Mouse (Mus musculus) R1 (cell line): Measurements from ENCODE around the gene Clk1.

Experiments
- DNase-seq: peaks from one replicate; pipeline ENCODE4 v3.0.0-alpha.2; 2018; ENCODE audit warnings: low read depth, low spot score

Gene Clk1

DNA sequence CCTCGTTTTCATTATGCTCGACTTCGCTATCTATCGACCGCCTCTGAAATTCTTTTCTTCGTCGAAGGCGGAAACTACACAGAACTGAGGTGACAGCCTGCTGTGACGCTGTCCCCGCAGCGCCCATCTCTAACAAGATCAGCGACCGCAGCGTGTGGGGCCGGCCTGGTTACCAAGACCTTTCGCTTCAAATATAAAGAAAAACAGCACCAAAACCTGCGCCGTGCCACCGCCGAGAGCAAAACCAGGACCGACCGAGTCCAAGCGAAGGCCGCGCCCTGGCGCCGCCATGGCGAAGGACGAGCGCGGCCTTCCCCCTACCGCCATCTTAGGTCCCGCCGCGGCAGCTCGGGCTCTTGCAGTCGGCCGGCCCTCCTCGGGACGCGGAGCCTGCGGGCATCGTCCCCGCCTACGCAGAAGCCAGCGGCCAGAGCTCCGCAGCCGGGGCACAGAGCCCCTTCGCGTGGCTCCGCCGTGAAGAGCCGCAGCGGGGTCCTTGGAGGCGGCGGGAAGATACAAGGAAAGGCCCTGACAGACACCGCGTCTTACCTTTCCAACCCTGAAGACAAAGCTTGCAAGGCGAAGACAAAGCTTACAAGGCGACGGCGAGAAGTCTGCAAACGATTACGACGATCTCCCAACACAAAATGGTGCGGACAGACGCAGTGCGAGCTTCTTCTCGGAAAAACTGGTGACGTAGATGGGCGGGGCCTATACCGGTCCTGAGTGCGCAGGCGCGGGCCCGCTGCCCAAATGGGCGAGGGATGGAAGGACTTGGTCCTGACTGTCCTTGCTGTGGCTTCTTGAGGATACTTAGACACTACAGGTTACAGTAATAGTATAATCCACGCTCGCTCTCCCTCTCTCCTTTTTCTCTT is at the start of gene Clk1:
Clk1 (minus strand) TSS at position 696 of the 878 bp plus-strand sequence.
- DNase-seq: peak; percentile 92

DNA sequence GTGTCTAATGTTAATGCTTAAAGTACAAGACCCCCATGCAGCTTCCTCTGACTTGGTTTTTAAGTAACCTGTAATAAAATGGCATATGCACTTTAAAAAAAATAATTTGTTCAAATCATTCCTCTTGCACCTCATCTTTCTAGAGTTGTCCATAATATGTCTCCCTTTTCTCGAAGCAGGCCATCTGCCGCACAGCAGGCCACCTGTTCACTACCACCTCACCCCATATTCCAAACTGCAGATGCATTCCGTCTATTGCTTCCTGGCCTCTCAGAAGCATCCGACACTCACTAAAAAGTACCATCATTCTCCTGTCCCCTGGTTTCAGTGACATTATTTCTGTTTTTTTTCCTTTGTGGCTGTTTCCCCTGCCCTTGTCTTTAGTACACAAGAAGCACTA is 41.7 kb upstream of the Clk1 start:
- DNase-seq: no peak

DNA sequence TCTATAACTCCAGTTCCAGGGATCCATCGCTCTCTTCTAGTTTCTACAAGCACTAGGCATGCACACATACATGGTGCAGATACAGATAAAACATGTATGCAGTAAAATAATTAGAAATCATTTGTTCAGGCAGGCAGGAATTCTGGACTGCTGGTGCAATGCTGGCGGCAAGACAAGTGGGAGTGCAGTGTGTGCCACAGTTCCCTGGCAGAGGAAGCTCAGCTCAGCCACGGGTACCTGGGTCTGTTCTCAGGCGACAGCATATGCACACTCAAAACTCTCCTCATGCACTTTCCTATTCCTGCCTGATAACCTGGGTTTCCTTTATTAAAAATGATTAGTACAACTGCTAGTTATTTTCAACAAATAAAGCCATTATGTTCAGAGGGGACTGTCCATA is 41.2 kb upstream of the Clk1 start:
- no peak for DNase-seq

DNA sequence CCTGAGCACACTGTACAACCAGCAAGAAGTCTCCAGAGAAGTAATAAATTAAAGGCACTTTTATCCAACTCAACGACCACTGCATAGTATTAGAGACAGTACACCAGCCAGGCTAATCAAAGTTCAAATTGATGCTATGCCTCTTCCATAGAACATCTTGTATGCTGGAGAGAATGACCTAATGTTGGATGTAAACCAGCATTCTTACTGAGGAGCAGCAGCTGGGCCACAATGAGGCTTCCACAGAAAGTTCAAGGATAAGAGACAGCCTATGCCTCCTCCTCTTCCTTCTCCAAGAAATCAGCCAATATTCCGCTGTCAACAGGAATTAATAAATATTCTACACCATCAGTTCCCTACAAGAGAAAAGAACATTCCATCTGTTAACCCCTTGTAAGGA is 40.1 kb upstream of the Clk1 start:
- no peak for DNase-seq

DNA sequence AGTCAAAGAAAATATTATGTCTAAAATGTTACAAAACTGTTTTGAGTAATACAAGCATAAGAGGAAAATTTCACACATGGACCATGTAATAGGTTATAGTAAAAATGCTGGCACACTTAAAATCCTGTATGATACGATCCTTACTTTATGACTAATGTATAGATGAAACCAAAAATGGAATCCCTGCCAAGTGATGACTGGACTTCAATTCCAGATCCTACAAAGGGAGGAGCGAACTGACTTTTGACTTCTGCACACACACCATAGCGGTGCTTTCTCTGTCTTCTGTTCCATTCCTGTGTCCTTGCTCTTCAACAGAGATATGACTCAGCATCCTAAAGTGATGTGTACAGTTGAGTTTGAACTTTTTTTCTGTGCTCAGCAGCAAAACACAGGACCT is 36.7 kb upstream of the Clk1 start:
- no peak for DNase-seq

DNA sequence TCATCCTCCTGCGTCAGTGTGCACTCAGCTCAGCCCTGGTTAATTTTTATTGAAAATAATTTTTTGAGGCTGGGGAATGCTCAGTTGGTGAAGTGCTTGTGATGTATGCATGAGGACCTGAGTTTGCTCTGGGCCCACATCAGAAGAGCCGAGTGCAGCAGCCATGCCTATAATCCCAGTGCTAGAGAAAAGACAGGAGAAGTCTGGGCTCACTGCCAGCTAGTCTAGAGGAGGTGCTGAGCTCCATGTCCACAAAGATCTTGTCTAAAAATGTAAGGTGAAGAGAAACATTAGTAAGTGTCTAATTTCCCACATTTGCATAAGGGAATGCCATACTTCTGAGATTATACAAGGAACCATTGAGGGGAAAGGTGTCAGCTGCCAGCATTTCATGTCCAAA is 35.0 kb upstream of the Clk1 start:
- DNase-seq: no peak

DNA sequence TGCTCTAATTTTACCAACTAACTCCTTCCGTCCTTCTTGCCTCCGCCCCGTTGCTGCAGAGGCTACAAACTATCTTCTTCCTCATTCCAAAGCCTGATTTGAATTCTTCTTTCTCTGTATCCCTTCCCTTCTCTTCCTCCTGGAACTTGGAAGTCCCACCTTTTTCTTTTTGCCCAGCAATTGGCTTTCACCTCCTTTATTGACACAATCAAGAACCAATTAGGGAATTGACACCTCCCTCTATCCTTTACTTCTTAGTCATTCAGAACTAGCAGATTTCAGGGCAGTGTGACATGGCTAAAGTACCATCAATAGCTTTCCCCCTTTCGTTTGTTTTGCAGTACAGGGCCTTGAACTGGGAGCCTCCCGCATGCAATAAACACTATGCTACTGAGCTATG is 34.3 kb upstream of the Clk1 start:
- DNase-seq: peak; percentile 79

DNA sequence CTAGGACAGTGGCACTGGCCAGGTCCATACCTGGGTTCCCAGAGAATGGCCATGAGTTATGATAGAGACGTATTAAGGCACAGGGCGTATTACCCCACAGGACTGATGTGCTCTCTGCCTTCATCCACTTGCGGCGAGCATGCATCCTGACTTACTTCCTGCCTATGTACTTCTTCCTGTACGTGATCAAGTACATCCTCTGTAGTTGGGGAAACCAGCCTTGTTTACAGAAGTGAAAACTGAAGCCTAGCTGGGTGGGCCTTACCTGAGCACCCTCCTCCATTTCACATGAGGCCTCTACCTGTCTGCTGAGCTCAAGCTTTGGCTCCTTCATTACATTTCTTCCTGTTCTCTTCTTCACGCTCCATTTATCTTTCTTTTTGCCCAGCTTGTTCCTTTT is 30.4 kb upstream of the Clk1 start:
- no peak for DNase-seq

DNA sequence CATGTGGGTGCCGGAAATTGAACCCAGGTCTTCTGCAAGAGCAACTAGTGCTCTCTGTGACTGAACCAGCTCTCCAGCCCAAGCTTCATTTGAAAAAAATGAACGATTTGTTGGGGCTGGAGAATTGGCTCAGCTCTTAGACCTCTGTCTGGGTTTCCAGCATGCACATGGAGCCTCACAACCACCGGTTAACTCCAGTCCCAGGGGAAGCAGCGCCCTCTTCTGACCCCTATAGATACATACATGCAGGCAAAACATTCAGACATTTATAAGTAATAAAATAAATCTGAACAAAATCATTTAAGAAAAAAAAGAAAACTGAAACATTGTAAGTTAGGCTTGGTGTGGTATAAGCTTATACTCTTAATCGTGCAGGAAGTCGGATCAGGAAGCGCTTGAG is 24.5 kb upstream of the Clk1 start:
- peak; percentile 63 for DNase-seq

DNA sequence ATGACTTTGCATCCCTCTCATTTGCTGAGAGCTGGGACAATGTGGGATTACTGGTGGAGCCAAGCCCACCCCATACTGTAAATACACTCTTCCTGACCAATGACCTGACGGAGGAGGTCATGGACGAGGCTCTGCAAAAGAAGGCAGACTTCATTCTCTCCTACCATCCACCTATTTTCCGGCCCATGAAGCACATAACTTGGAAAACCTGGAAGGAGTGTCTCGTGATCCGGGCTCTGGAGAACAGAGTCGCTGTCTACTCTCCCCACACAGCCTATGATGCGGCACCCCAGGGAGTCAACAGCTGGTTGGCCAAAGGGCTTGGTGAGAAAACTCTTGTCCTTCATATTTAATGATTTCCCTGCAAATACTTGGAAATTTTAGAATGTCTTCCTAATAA is 23.9 kb upstream of the Clk1 start:
- no peak for DNase-seq

DNA sequence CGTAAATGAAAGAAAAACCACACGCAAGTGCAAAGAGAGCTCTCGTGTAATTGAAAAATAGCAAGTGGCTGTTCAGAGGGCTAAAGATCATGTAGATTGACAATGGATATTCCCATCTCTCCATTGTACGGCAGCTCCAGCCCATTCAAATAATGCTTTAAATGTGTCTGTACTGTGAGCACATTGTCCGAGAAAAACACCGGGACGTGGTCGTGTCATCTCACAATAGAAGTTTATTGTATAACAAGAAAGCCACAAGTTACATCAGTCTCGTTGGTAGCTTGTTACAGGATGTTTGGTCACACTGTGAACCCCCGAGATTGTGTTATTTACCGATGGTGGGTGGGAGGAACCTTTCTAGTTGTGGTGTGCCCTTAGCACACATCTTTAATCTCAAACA is 22.0 kb upstream of the Clk1 start:
- DNase-seq: no peak

DNA sequence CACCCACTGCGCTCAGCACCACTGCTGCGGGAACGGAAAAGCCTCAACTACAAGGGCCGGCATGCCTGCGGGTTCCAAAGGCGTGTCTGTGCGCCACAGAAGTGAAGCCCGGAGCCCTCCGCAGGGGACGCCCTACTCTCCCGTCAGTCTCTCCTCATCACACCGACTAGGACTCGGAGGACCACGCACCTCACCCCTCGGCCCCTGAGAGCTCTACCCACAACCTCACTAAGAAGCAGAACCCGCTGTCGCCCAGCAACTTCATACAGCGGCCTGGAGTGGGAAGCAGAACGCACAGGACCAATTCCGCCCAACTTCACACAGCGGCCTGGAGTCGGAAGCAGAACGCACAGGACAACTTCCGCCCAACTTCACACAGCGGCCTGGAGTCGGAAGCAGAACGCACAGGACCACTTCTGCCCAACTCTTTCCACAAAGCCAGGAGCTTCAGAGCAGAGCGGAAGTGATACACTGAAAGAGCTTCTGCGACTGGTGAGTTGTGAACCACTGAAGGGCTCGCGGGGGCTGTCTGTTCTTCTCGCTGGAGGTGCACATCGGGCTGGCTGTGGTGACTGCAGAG is 21.4 kb upstream of the Clk1 start, which contains the start of the genes Nif3l1 and Ppil3:
Nif3l1 (plus strand) TSS at position 9 of the 580 bp plus-strand sequence.
Ppil3 (minus strand) TSS at position 344 of the 580 bp plus-strand sequence.
- peak; percentile 97 for DNase-seq

DNA sequence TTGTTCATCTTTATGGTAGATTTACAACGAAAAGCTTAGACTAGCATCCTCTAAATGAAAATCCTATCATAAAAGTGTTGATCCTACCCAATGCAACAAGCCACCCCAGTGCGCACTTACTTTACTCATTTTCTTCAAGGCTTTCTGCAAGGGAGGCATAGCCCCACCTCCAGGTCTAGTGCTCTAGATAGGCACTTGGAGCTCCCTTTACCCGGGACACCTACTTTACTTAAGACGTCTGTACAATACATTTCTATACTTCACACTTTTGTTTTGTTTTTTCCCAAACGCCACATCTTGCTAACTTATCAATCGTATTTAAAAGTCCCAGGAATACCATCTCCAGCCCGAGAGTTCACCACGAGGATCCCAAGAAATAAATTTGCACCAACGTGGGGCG is 20.8 kb upstream of the Clk1 start:
- no peak for DNase-seq

DNA sequence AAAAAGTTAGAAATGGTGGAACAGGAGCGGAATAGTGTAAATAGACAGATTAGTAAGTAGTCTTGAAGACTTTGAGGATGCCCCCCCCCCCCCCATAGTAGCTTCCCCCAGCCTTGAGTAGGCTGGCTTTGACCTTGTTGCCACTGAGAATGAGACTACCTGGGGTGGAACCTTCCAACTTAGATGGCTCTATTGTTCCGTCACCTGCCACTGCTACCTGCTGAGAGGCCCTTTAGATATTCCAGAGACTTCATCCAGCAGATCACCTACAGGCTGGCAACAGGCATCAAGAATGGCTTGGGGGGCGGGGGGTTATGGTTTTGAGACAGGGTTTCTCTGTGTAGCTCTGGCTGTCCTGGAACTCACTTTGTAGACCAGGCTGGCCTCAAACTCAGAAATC is 685 bp upstream of the Clk1 start:
- DNase-seq: peak; percentile 93

DNA sequence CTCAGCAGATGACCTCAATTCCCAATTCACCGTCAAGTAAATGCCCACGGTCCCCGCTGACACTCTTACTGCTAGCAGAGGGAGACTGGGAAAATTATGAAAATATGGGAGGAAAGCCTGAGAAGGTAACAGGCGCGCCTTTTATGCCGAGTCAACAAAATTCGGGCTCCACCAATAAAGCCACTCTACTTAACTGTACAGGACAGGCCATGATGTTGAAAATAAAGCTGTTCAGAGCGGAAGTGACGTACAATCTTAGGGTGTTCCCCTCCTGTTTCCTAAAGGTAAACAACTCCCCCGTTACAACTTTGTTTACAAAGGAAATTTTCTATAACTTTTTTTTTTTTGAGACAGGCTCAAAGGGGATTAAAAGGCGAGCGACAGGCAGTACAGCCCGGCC is 987 bp downstream of the Clk1 start:
- peak; percentile 86 for DNase-seq

DNA sequence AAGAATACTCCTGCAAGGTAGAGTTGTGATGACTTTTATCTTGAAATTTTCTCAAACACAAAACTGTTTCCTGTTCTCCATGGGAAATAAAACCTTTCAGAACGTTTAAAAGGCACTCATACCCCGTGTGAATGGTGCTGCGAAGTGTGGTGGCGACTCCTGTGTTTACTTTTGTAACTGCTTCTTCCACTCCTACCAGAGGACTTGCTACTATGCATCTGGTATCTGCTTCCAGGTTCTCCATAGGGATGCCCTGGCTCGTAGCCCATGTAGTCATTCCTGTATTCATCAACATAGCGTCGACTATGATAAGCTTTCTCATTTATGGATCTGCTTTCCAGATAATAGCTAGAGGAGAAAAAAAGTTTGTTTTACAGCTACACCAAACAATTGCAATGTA is 2.9 kb downstream of the Clk1 start:
- peak; percentile 61 for DNase-seq

DNA sequence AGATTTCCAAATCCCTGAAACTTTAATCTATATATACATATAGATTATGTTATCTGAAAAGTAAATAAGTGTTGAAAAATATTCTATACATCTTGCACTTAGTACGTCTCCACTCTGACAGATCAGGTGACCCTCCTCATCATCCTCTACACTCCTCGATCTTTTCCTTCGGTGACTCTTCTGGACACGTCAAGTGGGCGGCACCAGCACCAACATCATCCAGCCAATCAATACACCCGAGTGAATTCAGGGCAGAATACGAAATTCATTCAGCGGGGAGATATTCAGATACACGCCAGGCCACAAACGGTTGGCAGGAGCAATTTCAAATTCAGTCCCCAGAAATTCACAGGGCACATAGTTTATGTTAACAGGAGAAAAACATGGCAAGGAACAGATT is 3.8 kb downstream of the Clk1 start:
- DNase-seq: peak; percentile 64

DNA sequence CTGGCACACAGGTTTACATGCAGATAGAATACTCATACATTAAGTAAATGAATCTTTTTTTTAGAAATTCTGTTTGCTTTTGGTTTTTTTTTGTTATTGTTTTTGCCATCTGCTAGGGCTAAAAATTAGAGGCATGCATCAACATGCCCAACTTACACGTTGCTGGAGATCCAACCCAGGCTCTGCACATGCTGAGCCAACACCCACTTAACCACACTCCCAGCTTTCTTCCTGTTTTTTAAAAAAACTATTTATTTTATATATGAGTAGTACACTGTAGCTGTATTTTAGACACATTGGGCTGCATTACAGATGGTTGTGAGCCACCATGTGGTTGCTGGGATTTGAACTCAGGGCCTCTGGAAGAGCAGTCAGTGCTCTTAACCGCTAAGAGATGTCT is 7.8 kb downstream of the Clk1 start:
- DNase-seq: no peak

DNA sequence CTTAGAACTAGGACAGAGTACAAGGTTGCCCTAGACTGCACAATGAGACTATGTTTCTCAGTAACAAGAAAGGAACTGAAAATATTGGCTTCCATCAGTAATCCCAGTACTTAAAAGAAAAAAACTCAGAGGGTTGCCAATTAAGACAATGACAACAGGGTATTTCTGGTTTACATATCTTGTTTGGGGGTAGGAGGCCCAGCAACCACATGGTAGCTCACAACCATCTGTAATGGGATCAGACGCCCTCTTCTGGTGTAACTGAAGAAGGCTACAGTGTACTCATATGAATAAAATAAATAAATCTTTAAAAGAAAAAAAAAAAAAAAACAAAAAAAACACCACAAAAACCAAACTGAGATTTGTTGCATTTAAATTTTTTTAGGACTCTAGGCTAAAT is 8.4 kb downstream of the Clk1 start:
- no peak for DNase-seq

DNA sequence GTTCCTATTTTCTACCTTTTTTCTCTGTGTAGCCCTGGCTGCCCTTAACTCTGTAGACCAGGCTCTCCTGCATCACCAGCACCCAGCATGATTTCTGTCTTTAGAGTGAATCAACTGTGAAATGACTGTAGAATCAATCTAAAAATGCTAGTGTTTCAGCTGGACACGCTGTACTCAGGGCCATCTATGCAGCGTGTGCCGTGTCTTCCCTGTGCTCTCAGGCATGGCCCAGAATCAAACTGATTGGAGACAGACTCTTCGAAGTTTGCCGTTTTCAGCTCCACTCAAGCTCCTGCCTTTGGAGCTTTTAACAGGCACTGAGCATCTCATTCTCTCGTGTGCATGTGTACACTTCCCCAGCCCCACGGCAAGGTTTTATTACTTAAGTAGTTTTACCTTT is 13.1 kb downstream of the Clk1 start:
- DNase-seq: no peak

DNA sequence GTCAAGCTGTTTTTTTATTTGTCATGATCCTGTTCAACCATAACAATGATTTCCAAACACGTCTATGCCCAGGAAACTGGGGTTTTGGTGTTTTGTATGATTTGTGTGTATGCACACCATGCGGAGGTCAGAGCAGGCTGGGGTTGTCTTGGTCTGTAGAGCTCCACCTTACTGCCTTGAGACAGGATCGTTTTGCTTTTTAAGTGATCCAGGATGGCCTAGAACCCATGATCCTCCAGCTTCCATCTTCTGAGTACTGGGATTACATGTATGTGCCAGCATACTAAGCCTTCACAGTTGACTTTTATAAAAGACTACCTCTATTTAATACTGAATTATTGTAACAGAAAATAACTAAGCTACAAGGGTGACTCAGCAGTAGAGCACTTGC is 13.7 kb downstream of the Clk1 start:
- DNase-seq: no peak

DNA sequence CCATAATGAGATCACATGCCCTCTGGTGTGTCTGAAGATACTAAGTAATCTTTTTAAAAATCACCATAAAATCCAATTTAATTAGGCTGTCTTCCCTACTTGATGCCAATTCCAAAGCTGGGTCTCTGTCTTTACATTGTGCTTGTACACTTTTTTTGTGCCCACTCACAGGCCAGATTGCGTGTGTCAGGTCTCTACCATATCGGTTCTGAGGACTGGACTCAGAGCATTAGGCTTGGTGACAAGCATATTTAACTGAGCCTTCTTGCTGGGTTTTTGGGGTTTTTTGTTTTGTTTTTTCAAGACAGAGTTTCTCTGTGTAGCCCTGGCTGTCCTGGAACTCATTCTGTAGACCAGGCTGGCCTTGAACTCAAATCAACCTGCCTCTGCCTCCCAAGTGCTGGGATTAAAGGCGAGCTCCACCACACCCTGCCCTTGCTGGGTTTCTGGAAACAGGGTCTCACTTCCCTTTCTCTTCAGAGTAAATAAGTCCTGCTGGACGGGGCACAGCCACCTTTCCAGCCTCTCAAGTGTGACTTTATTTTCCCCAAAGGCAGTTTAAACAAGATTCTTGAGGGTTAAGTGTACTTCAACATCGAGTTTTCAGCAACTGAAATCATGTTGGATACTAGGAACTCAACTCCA is 14.2 kb downstream of the Clk1 start:
- no peak for DNase-seq

DNA sequence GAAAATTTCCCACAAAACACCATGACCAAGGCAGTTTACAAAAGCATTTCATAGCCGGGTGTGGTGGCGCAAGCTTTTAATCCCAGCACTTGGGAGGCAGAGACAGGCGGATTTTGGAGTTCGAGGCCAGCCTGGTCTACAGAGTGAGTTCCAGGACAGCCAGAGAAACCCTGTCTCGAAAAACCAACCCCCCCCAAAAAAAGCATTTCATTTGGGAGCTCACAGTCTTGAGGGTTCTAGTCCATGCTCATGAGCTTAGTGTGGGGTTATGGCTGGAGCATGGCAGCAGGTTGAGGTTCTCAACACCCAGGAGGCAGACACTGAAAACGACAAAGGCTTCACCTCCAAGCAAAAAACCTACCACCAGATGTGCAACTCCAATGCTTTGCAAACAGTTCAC is 15.7 kb downstream of the Clk1 start:
- DNase-seq: no peak
